Mouse (Mus musculus): ENCODE results near the gene Stra6. TPM values are rescaled to one million over a fixed set of nuclear protein-coding genes. Genes with fewer than 3 reads are reported as not detected.

Stra6 gene
- polyA plus RNA-seq, 1 experiment from 2014 or later: 46.6 TPM

DNA sequence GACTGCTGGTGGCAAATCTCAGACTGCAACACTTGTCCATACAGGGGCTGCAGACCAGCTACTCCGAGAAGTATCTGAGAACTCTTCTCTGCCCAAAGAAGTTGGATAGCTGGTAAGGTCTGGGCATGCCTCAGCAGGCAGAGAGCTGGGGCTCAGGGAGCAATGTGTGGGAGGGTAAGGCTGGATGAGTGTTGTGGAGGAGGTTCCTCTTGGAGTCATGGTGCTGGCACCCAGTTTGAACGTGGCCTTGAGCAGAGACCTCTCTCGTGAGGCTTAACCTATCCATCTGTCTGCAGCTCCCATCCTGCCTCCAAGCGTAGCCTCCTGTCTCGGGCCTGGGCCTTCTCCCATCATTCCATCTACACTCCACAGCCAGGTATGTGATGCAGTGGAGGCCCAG lies 81.8 kb downstream of the Stra6 start:
- H3K27me3 ChIP-seq (replicated peaks): no peaks in the 10 kb centered on the region
- H3K27ac ChIP-seq: no peak overlapping the region
- WGBS: 90% methylated on average over 5 of the region's 5 CpGs
- no peak overlapping the region for H3K4me3 ChIP-seq
- H3K9ac ChIP-seq: no peak overlapping the region
- H3K4me1 ChIP-seq: peaks cover 12% of the 10 kb centered on the region
- no peak overlapping the region for H3K4me2 ChIP-seq (replicated peaks)
- no peak for ATAC-seq (ENCODE audit: low FRiP score, low read depth)
- H3K9me3 ChIP-seq: no peaks in the 10 kb centered on the region
- H3K36me3 ChIP-seq: no peaks in the 10 kb centered on the region

DNA sequence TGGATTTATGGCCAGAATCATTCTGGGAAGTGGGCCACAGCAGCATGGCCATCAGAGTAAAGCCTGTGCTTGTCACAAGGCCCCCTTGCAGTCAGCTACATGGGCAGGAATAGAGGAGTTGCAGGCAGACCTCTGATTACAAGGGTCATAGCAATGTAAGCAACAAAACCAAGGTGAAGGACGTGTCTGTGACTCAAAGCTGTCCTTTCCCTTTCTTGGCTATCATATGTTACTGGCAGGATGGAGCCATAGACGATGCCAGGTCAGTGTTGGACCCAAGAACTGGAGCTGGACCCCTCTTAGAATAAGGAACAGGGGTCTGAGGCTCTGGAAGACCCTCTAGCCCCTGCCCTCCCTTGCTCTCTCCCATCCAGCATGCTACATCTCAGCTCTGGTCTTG lies 85.2 kb downstream of the Stra6 start:
- no peak overlapping the region for H3K9ac ChIP-seq
- no peak for ATAC-seq (ENCODE audit: low FRiP score, low read depth)
- 68% methylated on average over 2 of the region's 2 CpGs for WGBS
- no peaks in the 10 kb centered on the region for H3K27me3 ChIP-seq (replicated peaks)
- H3K4me2 ChIP-seq (replicated peaks): no peak overlapping the region
- H3K4me3 ChIP-seq: no peak overlapping the region
- H3K9me3 ChIP-seq: no peaks in the 10 kb centered on the region
- peaks cover 18% of the 10 kb centered on the region for H3K4me1 ChIP-seq
- no peaks in the 10 kb centered on the region for H3K36me3 ChIP-seq
- H3K27ac ChIP-seq: no peak overlapping the region

DNA sequence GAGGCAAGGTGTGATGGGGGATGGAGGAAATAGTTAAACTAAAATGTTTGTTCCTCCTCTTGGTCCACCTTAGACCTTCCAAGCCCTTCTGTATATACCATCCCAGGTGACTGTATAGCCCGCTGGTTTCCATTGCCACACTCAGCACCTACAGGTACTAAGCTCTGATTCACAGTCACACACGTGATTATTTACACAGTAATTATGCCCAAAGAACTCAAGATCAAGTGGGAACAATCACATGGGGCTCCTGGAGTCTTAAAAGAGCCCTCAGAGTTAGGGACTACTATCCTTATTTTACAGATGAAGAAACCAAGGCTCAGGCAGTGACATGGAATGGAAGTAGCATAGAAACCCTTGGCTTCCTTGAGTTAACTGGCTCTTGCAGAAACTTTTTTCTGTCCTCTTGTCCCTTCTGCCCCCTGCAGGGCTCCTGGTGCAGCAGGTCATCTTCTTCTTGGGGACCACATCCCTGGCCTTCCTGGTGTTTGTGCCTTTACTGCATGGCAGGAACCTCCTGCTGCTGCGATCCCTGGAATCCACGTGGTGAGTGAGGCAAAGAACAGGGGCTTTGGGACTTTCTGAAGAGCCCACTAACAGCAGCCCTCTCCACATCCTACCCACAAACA lies 87.3 kb downstream of the Stra6 start:
- H3K27me3 ChIP-seq (replicated peaks): no peaks in the 10 kb centered on the region
- no peak overlapping the region for H3K9ac ChIP-seq
- H3K4me2 ChIP-seq (replicated peaks): no peak overlapping the region
- no peak for ATAC-seq (ENCODE audit: low FRiP score, low read depth)
- no peak overlapping the region for H3K4me3 ChIP-seq
- no peak overlapping the region for H3K27ac ChIP-seq
- 77% methylated on average over 4 of the region's 4 CpGs for WGBS
- H3K4me1 ChIP-seq: peaks cover 12% of the 10 kb centered on the region
- H3K9me3 ChIP-seq: no peaks in the 10 kb centered on the region
- H3K36me3 ChIP-seq: no peaks in the 10 kb centered on the region

DNA sequence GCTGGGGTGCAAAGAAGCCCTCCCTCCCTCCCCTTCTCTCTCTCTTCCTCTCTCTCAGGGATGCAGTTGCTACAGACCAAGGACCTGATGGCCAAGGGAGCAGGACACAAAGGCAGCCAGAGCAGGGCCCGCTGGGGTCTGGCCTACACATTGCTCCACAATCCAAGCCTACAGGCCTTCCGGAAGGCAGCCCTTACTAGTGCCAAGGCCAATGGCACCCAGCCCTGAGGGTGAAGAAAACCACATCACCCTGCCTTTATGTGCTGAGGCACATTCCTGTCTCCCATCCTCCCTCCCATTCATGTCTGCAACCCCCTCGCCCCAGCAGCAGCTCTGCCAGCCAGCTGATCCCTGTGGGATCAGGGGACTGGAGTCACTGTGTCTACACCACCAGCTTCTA lies 89.5 kb downstream of the Stra6 start:
- Histone ChIP-seq H3K36me3 (no peaks in the 10 kb centered on the region), H3K27me3 (replicated peaks) (no peaks in the 10 kb centered on the region; the same call in 1 of the 2 replicates), H3K4me3 (no peak overlapping the region), H3K27ac (no peak overlapping the region), H3K4me1 (peaks cover 13% of the 10 kb centered on the region), H3K9me3 (no peaks in the 10 kb centered on the region), H3K4me2 (replicated peaks) (no peak overlapping the region), H3K9ac (no peak overlapping the region)
- no peak for ATAC-seq (ENCODE audit: low FRiP score, low read depth)
- 83% methylated on average over 3 of the region's 3 CpGs for WGBS

- H3K27me3 ChIP-seq (replicated peaks): no peaks in the 10 kb centered on the region; the same call in 1 of the 2 replicates
- no peaks in the 10 kb centered on the region for H3K36me3 ChIP-seq
- H3K4me3 ChIP-seq: no peak overlapping the region
- H3K27ac ChIP-seq: no peak overlapping the region
- peaks cover 18% of the 10 kb centered on the region for H3K4me1 ChIP-seq
- H3K9ac ChIP-seq: no peak overlapping the region
- 57% methylated on average over 3 of the region's 3 CpGs for WGBS
- H3K9me3 ChIP-seq: no peaks in the 10 kb centered on the region
- H3K4me2 ChIP-seq (replicated peaks): no peak overlapping the region
- no peak for ATAC-seq (ENCODE audit: low FRiP score, low read depth)
These were observed 91.8 kb downstream of the Stra6 start for GRCm38 (mm10) chr9:58155366-58155765.

GRCm38 (mm10) chr9:58156819-58157560 lies 93.4 kb downstream of the Stra6 start:
- H3K9me3 ChIP-seq: no peaks in the 10 kb centered on the region
- no peak overlapping the region for H3K4me3 ChIP-seq
- ATAC-seq (ENCODE audit: low FRiP score, low read depth): no peak

DNA sequence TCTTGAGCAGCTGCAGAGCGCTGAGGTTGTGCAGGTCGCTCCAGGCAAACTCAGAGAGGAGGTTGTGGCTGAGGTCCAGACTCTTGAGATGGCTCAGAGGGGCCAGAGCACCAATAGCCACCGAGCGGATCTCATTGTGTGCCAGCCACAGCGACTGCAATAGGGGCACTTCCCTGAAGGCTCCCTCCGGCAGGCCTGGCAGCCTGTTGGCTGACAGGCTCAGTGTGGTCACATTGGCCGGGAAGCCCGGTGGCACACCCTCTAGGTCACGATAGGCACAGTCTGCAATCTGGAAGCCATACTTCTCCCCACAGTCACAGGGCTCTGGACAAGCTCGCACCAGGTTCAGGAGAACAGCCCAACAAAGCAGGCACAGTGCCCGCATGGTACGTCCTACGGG lies 94.2 kb downstream of the Stra6 start:
- H3K36me3 ChIP-seq: no peaks in the 10 kb centered on the region
- H3K4me2 ChIP-seq (replicated peaks): peak overlapping the region; percentile 42
- no peaks in the 10 kb centered on the region for H3K9me3 ChIP-seq
- H3K27me3 ChIP-seq (replicated peaks): peaks cover 4% of the 10 kb centered on the region; the same call in 1 of the 2 replicates
- H3K4me3 ChIP-seq: peak overlapping the region; percentile 5; the same call in 1 of the 2 replicates
- no peak overlapping the region for H3K9ac ChIP-seq
- ATAC-seq (ENCODE audit: low FRiP score, low read depth): no peak
- no peak overlapping the region; the same call in 1 of the 2 replicates for H3K27ac ChIP-seq
- WGBS: 79% methylated on average over 13 of the region's 13 CpGs
- peaks cover 18% of the 10 kb centered on the region for H3K4me1 ChIP-seq

More at GRCm38 (mm10) chr9:58156819-58157560, 93.4 kb downstream of the Stra6 start:
- peaks cover 18% of the 10 kb centered on the region for H3K4me1 ChIP-seq
- H3K27ac ChIP-seq: no peak overlapping the region
- H3K27me3 ChIP-seq (replicated peaks): no peaks in the 10 kb centered on the region; the same call in 1 of the 2 replicates
- H3K9ac ChIP-seq: no peak overlapping the region
- H3K36me3 ChIP-seq: no peaks in the 10 kb centered on the region
- peak overlapping the region; percentile 42 for H3K4me2 ChIP-seq (replicated peaks)
- 89% methylated on average over 22 of the region's 22 CpGs for WGBS

GRCm38 (mm10) chr9:58158541-58159311 lies 95.1 kb downstream of the Stra6 start:
- Histone ChIP-seq H3K36me3 (no peaks in the 10 kb centered on the region), H3K4me1 (peaks cover 9% of the 10 kb centered on the region), H3K4me2 (replicated peaks) (peak overlapping the region; percentile 42), H3K9ac (0 out of 2 replicates have a peak overlapping the region, but pooled peaks have one; percentile 8), H3K4me3 (no peak overlapping the region), H3K9me3 (no peaks in the 10 kb centered on the region), H3K27me3 (replicated peaks) (peaks cover 4% of the 10 kb centered on the region; the same call in 1 of the 2 replicates), H3K27ac (no peak overlapping the region; the same call in 1 of the 2 replicates)
- 47% methylated on average over 7 of the region's 7 CpGs for WGBS
- no peak for ATAC-seq (ENCODE audit: low FRiP score, low read depth)

DNA sequence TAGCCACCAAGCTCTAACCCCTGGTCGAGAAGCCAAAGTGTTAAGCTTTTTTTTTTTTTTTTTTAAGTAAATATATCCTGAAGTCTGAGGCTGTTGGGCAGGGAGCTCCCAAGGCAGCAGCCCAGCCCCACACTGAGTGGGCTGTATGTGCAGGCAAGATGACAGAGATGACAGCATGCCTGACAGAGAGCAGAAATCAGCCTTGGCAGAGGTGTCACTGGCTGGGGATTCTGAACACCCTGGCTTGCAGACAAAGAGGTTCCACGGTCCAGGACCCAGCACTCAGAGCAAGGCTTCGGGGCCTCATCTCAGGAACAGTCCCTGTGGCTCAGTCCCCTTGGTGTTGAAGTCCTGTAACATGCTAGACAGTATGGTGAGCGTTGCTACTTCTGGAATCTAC lies 96.3 kb downstream of the Stra6 start:
- Histone ChIP-seq H3K9ac (no peak overlapping the region), H3K36me3 (no peaks in the 10 kb centered on the region), H3K4me1 (peaks cover 9% of the 10 kb centered on the region), H3K9me3 (no peaks in the 10 kb centered on the region), H3K4me3 (no peak overlapping the region), H3K4me2 (replicated peaks) (no peak overlapping the region), H3K27me3 (replicated peaks) (peaks cover 4% of the 10 kb centered on the region; the same call in 1 of the 2 replicates), H3K27ac (no peak overlapping the region)
- 73% methylated on average over 4 of the region's 4 CpGs for WGBS
- no peak for ATAC-seq (ENCODE audit: low FRiP score, low read depth)

DNA sequence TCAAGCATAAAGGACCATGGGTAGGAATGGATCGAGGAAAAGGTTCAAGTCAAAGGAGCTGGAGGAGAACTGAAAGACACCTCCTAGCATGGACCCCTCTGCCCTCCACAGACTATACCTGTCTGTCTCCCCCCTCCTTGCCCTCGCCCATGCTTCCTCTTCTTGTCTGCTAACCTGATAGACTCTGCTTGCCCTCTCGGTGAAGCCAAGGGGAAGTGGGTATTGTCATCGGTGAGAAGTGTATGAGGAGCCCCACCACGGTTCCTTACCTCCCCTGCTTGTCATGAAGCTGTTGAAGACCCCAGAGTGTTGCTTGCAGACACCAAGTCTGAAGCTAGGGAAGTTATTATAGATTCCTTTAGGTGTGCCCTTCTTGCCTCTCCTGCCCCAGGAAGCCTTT lies 96.7 kb downstream of the Stra6 start:
- Histone ChIP-seq H3K9ac (no peak overlapping the region), H3K4me1 (peaks cover 9% of the 10 kb centered on the region), H3K36me3 (no peaks in the 10 kb centered on the region), H3K4me3 (no peak overlapping the region), H3K9me3 (no peaks in the 10 kb centered on the region), H3K27ac (no peak overlapping the region), H3K4me2 (replicated peaks) (no peak overlapping the region), H3K27me3 (replicated peaks) (peaks cover 4% of the 10 kb centered on the region; the same call in 1 of the 2 replicates)
- no peak for ATAC-seq (ENCODE audit: low FRiP score, low read depth)
- 84% methylated on average over 5 of the region's 5 CpGs for WGBS

GRCm38 (mm10) chr9:58162173-58162572 lies 98.6 kb downstream of the Stra6 start:
- H3K27me3 ChIP-seq (replicated peaks): 0 out of 2 replicates have a peak, but pooled peaks cover 4% of the 10 kb centered on the region
- H3K27ac ChIP-seq: no peak overlapping the region
- peaks cover 6% of the 10 kb centered on the region; the same call in 1 of the 2 replicates for H3K4me1 ChIP-seq
- no peaks in the 10 kb centered on the region for H3K36me3 ChIP-seq
- no peak overlapping the region for H3K9ac ChIP-seq
- no peak overlapping the region for H3K4me3 ChIP-seq
- H3K9me3 ChIP-seq: no peaks in the 10 kb centered on the region
- H3K4me2 ChIP-seq (replicated peaks): no peak overlapping the region
- ATAC-seq (ENCODE audit: low FRiP score, low read depth): no peak
- WGBS: 86% methylated on average over 3 of the region's 3 CpGs

GRCm38 (mm10) chr9:58163146-58163545 lies 99.6 kb downstream of the Stra6 start:
- Histone ChIP-seq H3K4me1 (peaks cover 6% of the 10 kb centered on the region; the same call in 1 of the 2 replicates), H3K4me2 (replicated peaks) (no peak overlapping the region), H3K9ac (no peak overlapping the region), H3K36me3 (no peaks in the 10 kb centered on the region), H3K27me3 (replicated peaks) (0 out of 2 replicates have a peak, but pooled peaks cover 4% of the 10 kb centered on the region), H3K9me3 (no peaks in the 10 kb centered on the region), H3K27ac (no peak overlapping the region), H3K4me3 (no peak overlapping the region)
- no peak for ATAC-seq (ENCODE audit: low FRiP score, low read depth)
- WGBS: 75% methylated on average over 5 of the region's 5 CpGs
